Mouse (Mus musculus): ENCODE data around the gene Ccdc194. TPM values are rescaled to one million over a fixed set of nuclear protein-coding genes. Genes with fewer than 3 reads are reported as not detected.
A peak's percentile ranks its signal among the peaks of the same experiment; 100 is the strongest.

Gene Ccdc194
- polyA plus RNA-seq, 1 experiment from 2014 or later = 0.30 TPM

GRCm38 (mm10) chr8:71472601-71473386, 52.7 kb downstream of the Ccdc194 start:
- peaks cover 31% of the 10 kb centered on the region for H3K36me3 ChIP-seq
- no peak overlapping the region for H3K4me3 ChIP-seq

GRCm38 (mm10) chr8:71471861-71472260, 53.6 kb downstream of the Ccdc194 start:
- Histone ChIP-seq H3K4me1 (replicated peaks) (peaks cover 28% of the 10 kb centered on the region), H3K36me3 (peaks cover 31% of the 10 kb centered on the region), H3K4me3 (no peak overlapping the region), H3K9me3 (replicated peaks) (no peaks in the 10 kb centered on the region), H3K9ac (no peak overlapping the region), H3K27me3 (no peaks in the 10 kb centered on the region), H3K27ac (no peak overlapping the region), H3K4me2 (no peak overlapping the region)
- 94% methylated on average over 17 of the region's 17 CpGs for WGBS
- ATAC-seq (replicated peaks; ENCODE audit: insufficient number of reproducible peaks, insufficient read depth, low FRiP score, low read depth) = no peak

More at GRCm38 (mm10) chr8:71472601-71473386, 52.7 kb downstream of the Ccdc194 start:
- Histone ChIP-seq H3K4me1 (replicated peaks) (peaks cover 34% of the 10 kb centered on the region), H3K27ac (no peak overlapping the region), H3K27me3 (no peaks in the 10 kb centered on the region), H3K9ac (no peak overlapping the region), H3K9me3 (replicated peaks) (no peaks in the 10 kb centered on the region), H3K4me2 (no peak overlapping the region)
- ATAC-seq (replicated peaks; ENCODE audit: insufficient number of reproducible peaks, insufficient read depth, low FRiP score, low read depth) = no peak
- WGBS = 81% methylated on average over 8 of the region's 8 CpGs

GRCm38 (mm10) chr8:71470913-71471255, 54.6 kb downstream of the Ccdc194 start:
- no peak for ATAC-seq (replicated peaks; ENCODE audit: insufficient number of reproducible peaks, insufficient read depth, low FRiP score, low read depth)
- Histone ChIP-seq H3K4me3 (no peak overlapping the region), H3K9me3 (replicated peaks) (no peaks in the 10 kb centered on the region), H3K4me2 (no peak overlapping the region), H3K4me1 (replicated peaks) (peaks cover 27% of the 10 kb centered on the region), H3K36me3 (peaks cover 34% of the 10 kb centered on the region), H3K27ac (no peak overlapping the region), H3K27me3 (no peaks in the 10 kb centered on the region), H3K9ac (no peak overlapping the region)
- WGBS = 82% methylated on average over 5 of the region's 5 CpGs

- peaks cover 29% of the 10 kb centered on the region for H3K4me1 ChIP-seq (replicated peaks)
- H3K4me2 ChIP-seq = peak overlapping the region; percentile 93
- peak overlapping the region; percentile 87 for H3K4me3 ChIP-seq
- no peaks in the 10 kb centered on the region for H3K9me3 ChIP-seq (replicated peaks)
- WGBS = 87% methylated on average over 3 of the region's 3 CpGs
- H3K27me3 ChIP-seq = no peaks in the 10 kb centered on the region
- peak overlapping the region; percentile 81 for H3K9ac ChIP-seq
- no peak overlapping the region for H3K27ac ChIP-seq
- no peak for ATAC-seq (replicated peaks; ENCODE audit: insufficient number of reproducible peaks, insufficient read depth, low FRiP score, low read depth)
- peaks cover 36% of the 10 kb centered on the region for H3K36me3 ChIP-seq
Measured at GRCm38 (mm10) chr8:71470146-71470912, 55.2 kb downstream of the Ccdc194 start.

Other genes starting within 250 kb of the Ccdc194 start
- 67.6 and 75.3 TPM in 2 replicates for gene Use1, start 158.9 kb downstream of the Ccdc194 start, polyA plus RNA-seq (2015; fragmentation: Nextera tagmentation; extraction: Ambion mirVana)
- 4.9 and 7.2 TPM in 2 replicates for gene Ocel1, start 154.4 kb downstream of the Ccdc194 start, polyA plus RNA-seq (2015; fragmentation: Nextera tagmentation; extraction: Ambion mirVana)
- 43.4 and 51.5 TPM in 2 replicates for gene Nr2f6, start 143.8 kb downstream of the Ccdc194 start, polyA plus RNA-seq (2015; fragmentation: Nextera tagmentation; extraction: Ambion mirVana)
- 14.6 and 17.3 TPM in 2 replicates for gene Ushbp1, start 129.9 kb downstream of the Ccdc194 start, polyA plus RNA-seq (2015; fragmentation: Nextera tagmentation; extraction: Ambion mirVana)
- 75.5 and 89.9 TPM in 2 replicates for gene Babam1, start 128.8 kb downstream of the Ccdc194 start, polyA plus RNA-seq (2015; fragmentation: Nextera tagmentation; extraction: Ambion mirVana)
- gene Ankle1, start 119.7 kb downstream of the Ccdc194 start, polyA plus RNA-seq (2015; fragmentation: Nextera tagmentation; extraction: Ambion mirVana) = 23.0 and 34.0 TPM in 2 replicates
- gene Abhd8, start 62.1 kb downstream of the Ccdc194 start, polyA plus RNA-seq (2015; fragmentation: Nextera tagmentation; extraction: Ambion mirVana) = 34.6 and 45.0 TPM in 2 replicates
- gene Mrpl34, start 60.8 kb downstream of the Ccdc194 start, polyA plus RNA-seq (2015; fragmentation: Nextera tagmentation; extraction: Ambion mirVana) = 149 and 188 TPM in 2 replicates
- 68.4 and 84.1 TPM in 2 replicates for gene Dda1, start 56.5 kb downstream of the Ccdc194 start, polyA plus RNA-seq (2015; fragmentation: Nextera tagmentation; extraction: Ambion mirVana)
- gene Ano8, start 39.7 kb downstream of the Ccdc194 start, polyA plus RNA-seq (2015; fragmentation: Nextera tagmentation; extraction: Ambion mirVana) = 0.81 and 1.9 TPM in 2 replicates
- gene Gtpbp3, start 37.6 kb downstream of the Ccdc194 start, polyA plus RNA-seq (2015; fragmentation: Nextera tagmentation; extraction: Ambion mirVana) = 10.5 and 11.8 TPM in 2 replicates
- gene Plvap, start 14.0 kb downstream of the Ccdc194 start, polyA plus RNA-seq (2015; fragmentation: Nextera tagmentation; extraction: Ambion mirVana) = 87.2 and 113 TPM in 2 replicates
- gene Bst2, start 11.7 kb upstream of the Ccdc194 start, polyA plus RNA-seq (2015; fragmentation: Nextera tagmentation; extraction: Ambion mirVana) = 34.6 and 45.1 TPM in 2 replicates
- gene Mvb12a, start 17.2 kb upstream of the Ccdc194 start, polyA plus RNA-seq (2015; fragmentation: Nextera tagmentation; extraction: Ambion mirVana) = 51.1 and 65.2 TPM in 2 replicates
- 0.42 and 1.1 TPM in 2 replicates for gene Tmem221, start 33.2 kb upstream of the Ccdc194 start, polyA plus RNA-seq (2015; fragmentation: Nextera tagmentation; extraction: Ambion mirVana)
- 0.08 TPM in 1 of 2 replicates, not detected in the other for gene Nxnl1, start 40.9 kb upstream of the Ccdc194 start, polyA plus RNA-seq (2015; fragmentation: Nextera tagmentation; extraction: Ambion mirVana)
- gene Slc27a1, start 43.2 kb upstream of the Ccdc194 start, polyA plus RNA-seq (2015; fragmentation: Nextera tagmentation; extraction: Ambion mirVana) = 18.8 and 27.8 TPM in 2 replicates
- 159 and 171 TPM in 2 replicates for gene Pgls, start 66.5 kb upstream of the Ccdc194 start, polyA plus RNA-seq (2015; fragmentation: Nextera tagmentation; extraction: Ambion mirVana)
- 2.1 and 3.1 TPM in 2 replicates for gene Fam129c, start 71.9 kb upstream of the Ccdc194 start, polyA plus RNA-seq (2015; fragmentation: Nextera tagmentation; extraction: Ambion mirVana)
- gene Colgalt1, start 85.3 kb upstream of the Ccdc194 start, polyA plus RNA-seq (2015; fragmentation: Nextera tagmentation; extraction: Ambion mirVana) = 50.4 and 64.5 TPM in 2 replicates
- gene Unc13a, start 146.0 kb upstream of the Ccdc194 start, polyA plus RNA-seq (2015; fragmentation: Nextera tagmentation; extraction: Ambion mirVana) = 0.49 and 0.75 TPM in 2 replicates
- 6.9 and 11.4 TPM in 2 replicates for gene Jak3, start 150.6 kb upstream of the Ccdc194 start, polyA plus RNA-seq (2015; fragmentation: Nextera tagmentation; extraction: Ambion mirVana)
- gene Insl3, start 163.5 kb upstream of the Ccdc194 start, polyA plus RNA-seq (2015; fragmentation: Nextera tagmentation; extraction: Ambion mirVana) = 1.7 and 3.8 TPM in 2 replicates
- gene B3gnt3, start 176.1 kb upstream of the Ccdc194 start, polyA plus RNA-seq (2015; fragmentation: Nextera tagmentation; extraction: Ambion mirVana) = 3.4 and 4.0 TPM in 2 replicates
- gene Fcho1, start 200.0 kb upstream of the Ccdc194 start, polyA plus RNA-seq (2015; fragmentation: Nextera tagmentation; extraction: Ambion mirVana) = 1.9 and 13.2 TPM in 2 replicates